Comparison of ENCODE assay signal across 10 mouse cellular contexts in the genomic region with DNA sequence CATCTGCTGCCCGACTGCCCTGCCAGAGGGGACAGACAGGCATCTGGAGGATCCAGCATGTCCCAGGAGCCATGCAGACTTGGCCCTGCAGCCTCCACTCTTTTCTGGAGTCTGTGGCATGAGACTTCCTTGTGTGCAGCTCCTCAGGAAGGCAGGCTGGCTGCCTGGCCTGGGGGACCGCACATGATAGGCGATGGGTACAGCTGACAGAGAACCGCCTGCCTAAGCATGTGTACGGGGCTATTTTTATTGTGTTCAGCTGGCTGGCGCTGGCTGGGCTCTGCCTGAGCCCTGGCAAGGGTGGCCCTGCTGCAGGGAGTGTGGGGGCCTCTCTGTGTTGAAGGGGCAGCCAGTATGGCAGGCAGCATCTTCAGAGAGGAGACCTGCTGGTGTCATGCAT.
DNase-seq lines count a peak whose midpoint lies in the region; ATAC-seq lines count a peak whose summit lies in the region.
"Had no signal": no experiment of that assay in that cellular context is flagged by ENCODE, and none has a peak within 500 bp of the region (broad histone marks: within the 10 kb centered on the region; RNA-seq: fewer than 3 reads in every experiment).

No protein-coding gene starts in this region.

- H3K9ac ChIP-seq in liver, embryonic 13.5 days, result peak overlapping the region; percentile 98
- H3K9ac ChIP-seq: lung, embryonic 15.5 days had no signal

- no peak overlapping the region for H3K4me3 ChIP-seq in liver, embryonic 13.5 days (replicated peaks)
- H3K4me3 ChIP-seq: lung, embryonic 15.5 days had no signal

- H3K27me3 ChIP-seq in liver, embryonic 13.5 days, result no peaks in the 10 kb centered on the region
- H3K27me3 ChIP-seq: lung, embryonic 15.5 days had no signal

- DNase-seq in frontal cortex, postnatal 10 days (ENCODE audit: low spot score in 2 of 2), result no peak
- DNase-seq in thymus, postnatal 0 days (ENCODE audit: low spot score), result peak; percentile 32
- DNase-seq in thymus, postnatal 10 days (ENCODE audit: low spot score in 2 of 2), result no peak
- DNase-seq in liver, embryonic 13.5 days, result no peak
- no peak for DNase-seq in urinary bladder, postnatal 14 days (ENCODE audit: low spot score)
- DNase-seq in natural killer cell, adult 2 months (ENCODE audit: low spot score in 2 of 2), result no peak
- DNase-seq in kidney, postnatal 10 days, result no peak

- peak overlapping the region; percentile 92 for H3K4me2 ChIP-seq in liver, embryonic 13.5 days
- H3K4me2 ChIP-seq: lung, embryonic 15.5 days had no signal

- 50% methylated on average over 6 of the region's 6 CpGs for WGBS in liver, embryonic 13.5 days (ENCODE audit: insufficient replicate concordance)

- peak overlapping the region; percentile 99 for H3K27ac ChIP-seq in liver, embryonic 13.5 days
- H3K27ac ChIP-seq: lung, embryonic 15.5 days had no signal

- peaks cover 78% of the 10 kb centered on the region for H3K4me1 ChIP-seq in liver, embryonic 13.5 days (replicated peaks)

- no peaks in the 10 kb centered on the region for H3K36me3 ChIP-seq in liver, embryonic 13.5 days
- H3K36me3 ChIP-seq: lung, embryonic 15.5 days had no signal

- H3K9me3 ChIP-seq in liver, embryonic 13.5 days (replicated peaks), result no peaks in the 10 kb centered on the region
- H3K9me3 ChIP-seq: lung, embryonic 15.5 days had no signal

- peak; percentile 74 for ATAC-seq in frontal cortex, adult (ENCODE audit: low TSS enrichment)
- no peak for ATAC-seq in liver, embryonic 13.5 days (ENCODE audit: low read depth)
- ATAC-seq: activated CD4-positive, CD25-positive, alpha-beta regulatory T cell, adult 4 months had no signal
